Mouse (Mus musculus) urinary bladder, adult 2 months (tissue): Measurements from ENCODE around the gene Snrpn. TPM values are rescaled to one million over a fixed set of nuclear protein-coding genes. Genes with fewer than 3 reads are reported as not detected.
A peak's percentile ranks its signal among the peaks of the same experiment; 100 is the strongest.
"Not testable (repeated sequence)": the region's sequence is repeated elsewhere in the genome, so short reads cannot be mapped to it uniquely, and the experiment has no call there.

ENCODE experiments used
- DNase-seq: peaks from one replicate; pipeline ENCODE4 v3.0.0; 2022; ENCODE audit warnings: low spot score
- polyA plus RNA-seq: library from polyadenylated mRNA; depleted of rRNA; stranded (reverse); fragments of >200 nt; gene quantifications from 2 replicates; pipeline ENCODE4 v1.2.3, GENCODE M21; 2012; rRNA removed

The Snrpn gene
- 28.7 and 30.0 TPM in 2 replicates for polyA plus RNA-seq

GRCm38 (mm10) chr7:60139742-60140480 is at the start of gene Snrpn:
Snrpn (minus strand) TSS chr7:60140219.
- no peak for DNase-seq

- DNase-seq = no peak
These were observed 30.5 kb upstream of the Snrpn start for GRCm38 (mm10) chr7:60170250-60171185.

- no peak for DNase-seq
These were observed 14.7 kb downstream of the Snrpn start for GRCm38 (mm10) chr7:60125332-60125731.

- DNase-seq = not testable (repeated sequence)
These were observed 16.9 kb downstream of the Snrpn start for GRCm38 (mm10) chr7:60123086-60123624.

GRCm38 (mm10) chr7:60122434-60123085 is 17.5 kb downstream of the Snrpn start:
- no peak for DNase-seq

GRCm38 (mm10) chr7:60097154-60097859 is 42.7 kb downstream of the Snrpn start:
- no peak for DNase-seq

GRCm38 (mm10) chr7:60076301-60076700 is 63.7 kb downstream of the Snrpn start:
- DNase-seq = no peak

GRCm38 (mm10) chr7:60047481-60048201 is 92.4 kb downstream of the Snrpn start:
- DNase-seq = no peak

- DNase-seq = no peak
These were observed 126.8 kb downstream of the Snrpn start for GRCm38 (mm10) chr7:60013186-60013585.

- no peak for DNase-seq
These were observed 132.2 kb downstream of the Snrpn start for GRCm38 (mm10) chr7:60007727-60008360.

GRCm38 (mm10) chr7:60006262-60006661 is 133.8 kb downstream of the Snrpn start:
- no peak for DNase-seq

GRCm38 (mm10) chr7:60004606-60005330 is 135.3 kb downstream of the Snrpn start, which contains the start of the genes Snurf and Gm38393:
Snurf (minus strand) TSS chr7:60005049.
Gm38393 (minus strand) TSS chr7:60005064.
- DNase-seq = peak; percentile 34

- DNase-seq = peak; percentile 20
These were observed 136.0 kb downstream of the Snrpn start for GRCm38 (mm10) chr7:60003921-60004605.

- DNase-seq = no peak
These were observed 136.8 kb downstream of the Snrpn start for GRCm38 (mm10) chr7:60003006-60003865.

GRCm38 (mm10) chr7:59978646-59979045 is 161.4 kb downstream of the Snrpn start:
- no peak for DNase-seq
